Mouse (Mus musculus) spleen, postnatal 14 days (tissue): ENCODE data around the gene Mdh1b.
A peak's percentile ranks its signal among the peaks of the same experiment; 100 is the strongest.

ENCODE experiments used
- DNase-seq, 2 experiments: peaks; one replicate each; pipeline ENCODE4 v3.0.0; 2021 to 2022; ENCODE audit warnings: low spot score in 2 of 2

Gene Mdh1b

GRCm38 (mm10) chr1:63658016-63658415, 72.1 kb downstream of the Mdh1b start:
- peak in 1 of 2 experiments; percentile 21 for DNase-seq
